Comparison of ENCODE assay signal across 8 mouse cellular contexts in the genomic region with DNA sequence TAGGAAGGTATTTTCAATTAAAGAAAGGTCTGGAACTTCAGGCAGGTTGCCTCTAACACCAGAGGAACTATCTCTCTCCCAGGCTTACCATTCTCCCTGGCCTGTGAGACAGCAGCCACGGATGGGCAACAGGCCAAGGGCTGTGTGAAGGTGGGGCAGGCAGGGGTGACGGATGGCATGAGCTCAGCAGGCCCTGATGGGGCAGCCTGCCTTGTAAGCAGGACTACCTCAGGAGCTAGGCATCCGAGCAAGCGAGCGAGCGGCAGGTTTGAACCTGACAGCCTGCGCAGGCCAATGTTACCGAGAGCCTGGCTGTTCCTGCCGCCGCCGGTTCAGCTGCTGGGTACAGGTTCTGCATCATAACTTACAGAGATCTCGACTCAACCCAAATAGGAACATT. TPM values are rescaled to one million over a fixed set of nuclear protein-coding genes. Genes with fewer than 3 reads are reported as not detected.
A peak's percentile ranks its signal among the peaks of the same experiment; 100 is the strongest.
DNase-seq lines count a peak whose midpoint lies in the region; ATAC-seq and TF ChIP-seq lines count a peak whose summit lies in the region.

No protein-coding gene starts in this region.

- H3K9me3 ChIP-seq in midbrain, postnatal 0 days (ENCODE audit: low read length) = no peaks in the 10 kb centered on the region
- no peaks in the 10 kb centered on the region for H3K9me3 ChIP-seq in midbrain, embryonic 15.5 days
- H3K9me3 ChIP-seq in heart, embryonic 16.5 days (replicated peaks; ENCODE audit: control insufficient read depth, low read length) = no peaks in the 10 kb centered on the region
- no peaks in the 10 kb centered on the region for H3K9me3 ChIP-seq in lung, embryonic 16.5 days (ENCODE audit: control insufficient read depth, low read length)
- no peaks in the 10 kb centered on the region for H3K9me3 ChIP-seq in midbrain, embryonic 10.5 days (replicated peaks)

- H3K4me1 ChIP-seq in midbrain, postnatal 0 days (ENCODE audit: insufficient read depth, low read length) = no peaks in the 10 kb centered on the region
- H3K4me1 ChIP-seq in midbrain, embryonic 15.5 days = no peaks in the 10 kb centered on the region; the same call in 1 of the 2 replicates
- H3K4me1 ChIP-seq in heart, embryonic 16.5 days (ENCODE audit: control insufficient read depth, insufficient read depth, low read length) = peaks cover 33% of the 10 kb centered on the region
- peaks cover 24% of the 10 kb centered on the region for H3K4me1 ChIP-seq in lung, embryonic 16.5 days (replicated peaks; ENCODE audit: control insufficient read depth, insufficient read depth, low read length)
- H3K4me1 ChIP-seq in midbrain, embryonic 10.5 days = peaks cover 11% of the 10 kb centered on the region

- no peak overlapping the region for H3K9ac ChIP-seq in midbrain, postnatal 0 days (replicated peaks; ENCODE audit: low read length, poor library complexity, severe bottlenecking)
- H3K9ac ChIP-seq in midbrain, embryonic 15.5 days = no peak overlapping the region
- no peak overlapping the region for H3K9ac ChIP-seq in heart, embryonic 16.5 days (ENCODE audit: low read length)
- H3K9ac ChIP-seq in lung, embryonic 16.5 days (ENCODE audit: low read length) = peak overlapping the region; percentile 24; the same call in 1 of the 2 replicates

- TF ChIP-seq CTCF in midbrain, postnatal 0 days (IDR thresholded peaks at IDR 0.05) = no peak

- ATAC-seq in midbrain, postnatal 0 days (ENCODE audit: low FRiP score) = no peak
- ATAC-seq in midbrain, embryonic 15.5 days (replicated peaks) = no peak
- peak; percentile 86 for ATAC-seq in heart, embryonic 16.5 days (replicated peaks; ENCODE audit: extremely low read depth, insufficient read depth, low FRiP score)
- ATAC-seq in lung, embryonic 16.5 days (ENCODE audit: low read depth) = peak; percentile 53; the same call in 1 of the 2 replicates

- no peaks in the 10 kb centered on the region for H3K27me3 ChIP-seq in midbrain, postnatal 0 days (ENCODE audit: insufficient read depth, low read length)
- no peaks in the 10 kb centered on the region for H3K27me3 ChIP-seq in midbrain, embryonic 15.5 days (replicated peaks)
- no peaks in the 10 kb centered on the region for H3K27me3 ChIP-seq in heart, embryonic 16.5 days (ENCODE audit: control insufficient read depth, insufficient read depth, low read length)
- H3K27me3 ChIP-seq in lung, embryonic 16.5 days (ENCODE audit: control insufficient read depth, insufficient read depth, low read depth, low read length) = no peaks in the 10 kb centered on the region
- no peaks in the 10 kb centered on the region for H3K27me3 ChIP-seq in midbrain, embryonic 10.5 days (ENCODE audit: low read depth, poor library complexity, severe bottlenecking)

- H3K27ac ChIP-seq in midbrain, postnatal 0 days (ENCODE audit: low read depth, low read length) = no peak overlapping the region
- no peak overlapping the region for H3K27ac ChIP-seq in midbrain, embryonic 15.5 days
- peak overlapping the region; percentile 72 for H3K27ac ChIP-seq in heart, embryonic 16.5 days (ENCODE audit: low read length)
- H3K27ac ChIP-seq in lung, embryonic 16.5 days (ENCODE audit: low read length) = 0 out of 2 replicates have a peak overlapping the region, but pooled peaks have one; percentile 32
- no peak overlapping the region for H3K27ac ChIP-seq in midbrain, embryonic 10.5 days (replicated peaks)

- WGBS in midbrain, postnatal 0 days = 74% methylated on average over 12 of the region's 12 CpGs
- WGBS in midbrain, embryonic 15.5 days = 70% methylated on average over 12 of the region's 12 CpGs
- 46% methylated on average over 12 of the region's 12 CpGs for WGBS in heart, embryonic 16.5 days
- 52% methylated on average over 12 of the region's 12 CpGs for WGBS in lung, embryonic 16.5 days
- WGBS in midbrain, embryonic 10.5 days = 76% methylated on average over 12 of the region's 12 CpGs

- DNase-seq in midbrain, postnatal 0 days (ENCODE audit: low spot score) = peak; percentile 57
- peak; percentile 70 for DNase-seq in cerebellum, adult 8-10 months
- no peak for DNase-seq in spleen, postnatal 14 days (ENCODE audit: low spot score in 2 of 2)
- no peak for DNase-seq in layer of hippocampus, postnatal 36 days
- DNase-seq in midbrain, embryonic 10.5 days (ENCODE audit: low spot score) = no peak

- no peak overlapping the region for H3K4me2 ChIP-seq in midbrain, postnatal 0 days (ENCODE audit: low read depth, low read length, poor library complexity, severe bottlenecking)
- H3K4me2 ChIP-seq in midbrain, embryonic 15.5 days = no peak overlapping the region
- H3K4me2 ChIP-seq in heart, embryonic 16.5 days (ENCODE audit: low read depth, low read length) = peak overlapping the region; percentile 43
- no peak overlapping the region for H3K4me2 ChIP-seq in lung, embryonic 16.5 days (ENCODE audit: low read depth, low read length)

- H3K36me3 ChIP-seq in midbrain, postnatal 0 days (ENCODE audit: insufficient read depth, low read length) = no peaks in the 10 kb centered on the region
- no peaks in the 10 kb centered on the region for H3K36me3 ChIP-seq in midbrain, embryonic 15.5 days (replicated peaks)
- H3K36me3 ChIP-seq in heart, embryonic 16.5 days (ENCODE audit: control insufficient read depth, insufficient read depth) = no peaks in the 10 kb centered on the region
- H3K36me3 ChIP-seq in lung, embryonic 16.5 days (ENCODE audit: control insufficient read depth, insufficient read depth, low read length) = no peaks in the 10 kb centered on the region
- H3K36me3 ChIP-seq in midbrain, embryonic 10.5 days = no peaks in the 10 kb centered on the region

- no peak overlapping the region for H3K4me3 ChIP-seq in midbrain, postnatal 0 days (ENCODE audit: low read depth, low read length)
- no peak overlapping the region for H3K4me3 ChIP-seq in midbrain, embryonic 15.5 days
- H3K4me3 ChIP-seq in heart, embryonic 16.5 days (ENCODE audit: low read length) = no peak overlapping the region
- no peak overlapping the region for H3K4me3 ChIP-seq in lung, embryonic 16.5 days (ENCODE audit: low read length)
- H3K4me3 ChIP-seq in midbrain, embryonic 10.5 days = no peak overlapping the region

RNA-seq across cellular contexts. Expression of a gene that starts 11.4 kb away (rescaled TPM):
- total RNA-seq in midbrain, postnatal 0 days (2014; rRNA removed) = 5.1 and 7.6 TPM in 2 replicates
- polyA plus RNA-seq in midbrain, postnatal 0 days (2015; fragmentation: Nextera tagmentation; extraction: Ambion mirVana) = 4.8 and 5.0 TPM in 2 replicates
- 1.9 TPM in 2 replicates for polyA plus RNA-seq in midbrain, embryonic 15.5 days (2015; fragmentation: Nextera tagmentation; extraction: Ambion mirVana)
- 8.8 and 15.1 TPM in 2 replicates for polyA plus RNA-seq in heart, embryonic 16.5 days (2015; fragmentation: Nextera tagmentation; extraction: Ambion mirVana)
- polyA plus RNA-seq in lung, embryonic 16.5 days (2015; fragmentation: Nextera tagmentation; extraction: Ambion mirVana) = 71.8 and 76.1 TPM in 2 replicates
- total RNA-seq in layer of hippocampus, postnatal 36 days (2021) = 1 to 10 TPM; 1.6 to 2.1 TPM
- polyA plus RNA-seq in midbrain, embryonic 10.5 days (2016; fragmentation: Nextera tagmentation; extraction: Ambion mirVana) = 0.40 and 1.1 TPM in 2 replicates

Comparison
In these comparisons a context has a peak if more than half of its experiments do, and no peak if none do; other contexts are left out.
1. DNase-seq: peak in midbrain, postnatal 0 days (single experiment) and cerebellum, adult 8-10 months (single experiment); none in spleen, postnatal 14 days (0 of 2), layer of hippocampus, postnatal 36 days (0 of 2) and midbrain, embryonic 10.5 days (single experiment).
2. ATAC-seq: peak in heart, embryonic 16.5 days (single experiment) and lung, embryonic 16.5 days (single experiment); none in midbrain, postnatal 0 days (single experiment) and midbrain, embryonic 15.5 days (single experiment).
3. H3K27ac ChIP-seq: peak in heart, embryonic 16.5 days (single experiment) and lung, embryonic 16.5 days (single experiment); none in midbrain, postnatal 0 days (single experiment), midbrain, embryonic 15.5 days (single experiment) and midbrain, embryonic 10.5 days (single experiment).